Mouse (Mus musculus) CH12.LX (cell line): ENCODE results near the gene Ston2.

Experiments
- CHD1 ChIP-seq: IDR thresholded peaks from 2 replicates; pipeline ENCODE4 v1.6.1; 2012; ENCODE audit warnings: low read depth, low read length, improper control_type of control experiment, inconsistent platforms
- CTCF ChIP-seq, 2 experiments: IDR thresholded peaks in 1 of 2; conservative IDR thresholded peaks in 1 of 2; 2 replicates each; pipeline ENCODE4 v1.5.1; 2011 to 2012; ENCODE audit warnings: low read depth in 2 of 2, low read length in 2 of 2, improper control_type of control experiment in 1 of 2, inconsistent platforms in 1 of 2, mild to moderate bottlenecking in 1 of 2, moderate library complexity in 1 of 2
- EP300 ChIP-seq: IDR thresholded peaks from 2 replicates; pipeline ENCODE4 v1.6.1; 2011; ENCODE audit warnings: low read length, improper control_type of control experiment
- POLR2A ChIP-seq: IDR thresholded peaks from 2 replicates; pipeline ENCODE4 v1.6.1; 2011; ENCODE audit warnings: low read depth, mild to moderate bottlenecking, improper control_type of control experiment, low read length
- TCF12 ChIP-seq: IDR thresholded peaks from 2 replicates; pipeline ENCODE4 v1.6.1; 2014; ENCODE audit warnings: low read depth, mild to moderate bottlenecking, inconsistent platforms, low read length, improper control_type of control experiment
- ZNF384 ChIP-seq: IDR thresholded peaks from 2 replicates; pipeline ENCODE4 v1.6.1; 2012; ENCODE audit warnings: low read depth, low read length, improper control_type of control experiment, inconsistent platforms

DNA sequence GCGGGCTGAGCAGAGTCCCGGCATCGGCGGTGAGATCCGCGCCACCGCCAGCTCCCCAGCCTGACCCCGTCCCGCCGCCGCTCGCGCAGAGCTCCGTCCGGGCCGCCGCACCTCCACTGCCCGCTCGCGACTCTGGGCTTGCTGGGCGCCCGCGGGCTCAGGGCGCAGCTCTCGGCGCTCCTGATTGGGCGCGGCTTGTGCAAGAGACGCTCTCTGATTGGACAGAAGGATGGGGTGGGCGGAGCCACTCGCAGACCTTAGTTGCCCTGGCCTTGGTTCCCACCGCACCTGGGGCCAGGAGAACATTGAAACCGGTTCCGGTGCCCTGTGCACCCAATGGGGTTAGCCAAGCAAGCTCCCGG is 9.2 kb downstream of the Ston2 start:
- TF ChIP-seq TCF12 = no peak
- no peak for TF ChIP-seq CTCF (conservative IDR thresholded peaks at IDR 0.05 in 1 of 2, IDR thresholded peaks at IDR 0.05 in 1 of 2; ENCODE audit: low read depth in 2 of 2, low read length in 2 of 2)
- no peak for TF ChIP-seq ZNF384
- no peak for TF ChIP-seq CHD1
- TF ChIP-seq EP300 = no peak
- no peak for TF ChIP-seq POLR2A
